Comparison of ENCODE assay signal across 11 mouse cellular contexts in the genomic region with DNA sequence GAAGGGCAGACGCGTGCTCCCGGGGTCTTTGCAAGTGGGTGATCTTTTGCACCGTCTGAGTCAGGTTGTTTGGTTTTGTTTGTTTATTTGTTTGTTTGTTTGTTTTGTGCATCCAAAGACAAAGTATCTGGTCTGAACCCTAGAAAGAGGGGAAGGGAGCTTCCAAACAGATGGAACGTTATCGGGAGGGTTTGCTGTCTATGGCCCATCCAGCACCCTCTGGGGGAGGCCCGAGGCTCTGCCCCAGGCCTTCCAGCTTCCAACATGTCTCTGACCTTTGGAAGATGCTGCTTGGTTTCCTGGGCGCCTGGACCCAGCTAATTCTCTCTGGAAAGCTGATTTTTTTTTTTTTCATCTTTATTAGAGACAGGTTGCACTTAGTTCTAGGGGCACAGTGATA. TPM values are rescaled to one million over a fixed set of nuclear protein-coding genes. Genes with fewer than 3 reads are reported as not detected.
DNase-seq lines count a peak whose midpoint lies in the region; ATAC-seq lines count a peak whose summit lies in the region.
"Had no signal": no experiment of that assay in that cellular context is flagged by ENCODE, and none has a peak within 500 bp of the region (broad histone marks: within the 10 kb centered on the region; RNA-seq: fewer than 3 reads in every experiment).

No protein-coding gene starts in this region.

- intact Hi-C loops in heart, postnatal 14 days (cut with DNase I): no loop called here

- no peak overlapping the region for H3K27ac ChIP-seq in heart, embryonic 12.5 days (ENCODE audit: poor library complexity, severe bottlenecking)
- no peak overlapping the region for H3K27ac ChIP-seq in hindbrain, embryonic 12.5 days
- H3K27ac ChIP-seq in midbrain, embryonic 14.5 days (replicated peaks; ENCODE audit: low read depth, low read length): no peak overlapping the region

- H3K9me3 ChIP-seq in heart, embryonic 12.5 days (replicated peaks): peaks cover 9% of the 10 kb centered on the region; the same call in 1 of the 2 replicates
- H3K9me3 ChIP-seq in hindbrain, embryonic 12.5 days (replicated peaks): peaks cover 6% of the 10 kb centered on the region; the same call in 1 of the 2 replicates
- H3K9me3 ChIP-seq in midbrain, embryonic 14.5 days (ENCODE audit: control insufficient read depth, low read length): peaks cover 3% of the 10 kb centered on the region; the same call in 1 of the 2 replicates

- H3K27me3 ChIP-seq in heart, embryonic 12.5 days (replicated peaks): peaks cover 60% of the 10 kb centered on the region
- H3K27me3 ChIP-seq in hindbrain, embryonic 12.5 days: peaks cover 37% of the 10 kb centered on the region
- H3K27me3 ChIP-seq in midbrain, embryonic 14.5 days (ENCODE audit: control insufficient read depth, insufficient read depth, low read length): peaks cover 12% of the 10 kb centered on the region; the same call in 1 of the 2 replicates

- WGBS in heart, embryonic 12.5 days: 21% methylated on average over 8 of the region's 8 CpGs
- 14% methylated on average over 8 of the region's 8 CpGs for WGBS in hindbrain, embryonic 12.5 days
- WGBS in midbrain, embryonic 14.5 days: 13% methylated on average over 8 of the region's 8 CpGs

- no peak overlapping the region for H3K9ac ChIP-seq in heart, embryonic 12.5 days
- 0 out of 2 replicates have a peak overlapping the region, but pooled peaks have one; percentile 75 for H3K9ac ChIP-seq in hindbrain, embryonic 12.5 days
- peak overlapping the region; percentile 67 for H3K9ac ChIP-seq in midbrain, embryonic 14.5 days (replicated peaks; ENCODE audit: low read length)

- no peak for DNase-seq in heart, postnatal 14 days
- DNase-seq in cerebellum, postnatal 25 days: peak; percentile 44 to 59
- no peak for DNase-seq in midbrain, embryonic 14.5 days
- no peak for DNase-seq in spleen, adult 12 weeks (ENCODE audit: low spot score)
- no peak for DNase-seq in adrenal gland, postnatal 25 days
- DNase-seq: adrenal gland, adult 8-10 months had no signal

- peak overlapping the region; percentile 75; the same call in 1 of the 2 replicates for H3K4me3 ChIP-seq in heart, embryonic 12.5 days
- peak overlapping the region; percentile 75 for H3K4me3 ChIP-seq in hindbrain, embryonic 12.5 days
- H3K4me3 ChIP-seq in midbrain, embryonic 14.5 days (replicated peaks; ENCODE audit: low read depth, low read length): peak overlapping the region; percentile 68

- H3K4me2 ChIP-seq in heart, embryonic 12.5 days: peak overlapping the region; percentile 98; the same call in 1 of the 2 replicates
- peak overlapping the region; percentile 99 for H3K4me2 ChIP-seq in hindbrain, embryonic 12.5 days (replicated peaks)
- H3K4me2 ChIP-seq in midbrain, embryonic 14.5 days (ENCODE audit: low read length): peak overlapping the region; percentile 93

- no peaks in the 10 kb centered on the region for H3K36me3 ChIP-seq in heart, embryonic 12.5 days
- no peaks in the 10 kb centered on the region for H3K36me3 ChIP-seq in hindbrain, embryonic 12.5 days
- H3K36me3 ChIP-seq in midbrain, embryonic 14.5 days (ENCODE audit: control insufficient read depth, insufficient read depth, low read length): no peaks in the 10 kb centered on the region

- H3K4me1 ChIP-seq in heart, embryonic 12.5 days (replicated peaks): peaks cover 7% of the 10 kb centered on the region
- H3K4me1 ChIP-seq in hindbrain, embryonic 12.5 days: peaks cover 20% of the 10 kb centered on the region
- H3K4me1 ChIP-seq in midbrain, embryonic 14.5 days (ENCODE audit: control insufficient read depth, insufficient read depth, low read length): no peaks in the 10 kb centered on the region; the same call in 1 of the 2 replicates

- ATAC-seq in heart, embryonic 12.5 days (ENCODE audit: insufficient number of reproducible peaks, low FRiP score): no peak
- ATAC-seq in hindbrain, embryonic 12.5 days (ENCODE audit: low FRiP score): no peak
- no peak for ATAC-seq in midbrain, embryonic 14.5 days (ENCODE audit: low FRiP score, low TSS enrichment)
- ATAC-seq in CD4-positive, CD25-positive, alpha-beta regulatory T cell, adult 4 months: no peak

RNA-seq across cellular contexts. Expression of gene Neurl1a, which starts 1.4 kb away (rescaled TPM):
- 2.3 and 2.8 TPM in 2 replicates for polyA plus RNA-seq in heart, embryonic 12.5 days (2016; fragmentation: Nextera tagmentation; extraction: Ambion mirVana)
- total RNA-seq in heart, postnatal 14 days (2021): 1 to 10 TPM in 1 of 2 experiments, under 1 TPM in 1; 0.69 to 1.0 TPM
- polyA plus RNA-seq in hindbrain, embryonic 12.5 days (2016; fragmentation: Nextera tagmentation; extraction: Ambion mirVana): 7.4 and 7.9 TPM in 2 replicates
- 9.6 and 11.4 TPM in 2 replicates for polyA plus RNA-seq in midbrain, embryonic 14.5 days (2014; fragmentation: Nextera tagmentation; extraction: Ambion mirVana)
- polyA plus RNA-seq in CD4-positive, CD25-positive, alpha-beta regulatory T cell, adult 4 months (2017; shearing (Covaris generic)): under 1 TPM; 0.20 to 0.47 TPM
- total RNA-seq in adrenal gland, postnatal 25 days (2021): 13.0 and 13.9 TPM in 2 replicates

RNA-seq across cellular contexts. Expression of gene Calhm3, which starts 22.4 kb away (rescaled TPM):
- not detected in 2 replicates for polyA plus RNA-seq in heart, embryonic 12.5 days (2016; fragmentation: Nextera tagmentation; extraction: Ambion mirVana)
- not detected for total RNA-seq in heart, postnatal 14 days (2021)
- not detected in 2 replicates for polyA plus RNA-seq in hindbrain, embryonic 12.5 days (2016; fragmentation: Nextera tagmentation; extraction: Ambion mirVana)
- polyA plus RNA-seq in midbrain, embryonic 14.5 days (2014; fragmentation: Nextera tagmentation; extraction: Ambion mirVana): not detected in 2 replicates
- not detected for polyA plus RNA-seq in CD4-positive, CD25-positive, alpha-beta regulatory T cell, adult 4 months (2017; shearing (Covaris generic))
- not detected in 2 replicates for total RNA-seq in adrenal gland, postnatal 25 days (2021)
- total RNA-seq: adrenal gland, adult 8-10 months; megakaryocyte-erythroid progenitor cell, adult 5-6 weeks had no signal
- polyA plus RNA-seq: large intestine, adult 2 months had no signal

RNA-seq across cellular contexts. Expression of gene Calhm1, which starts 36.0 kb away (rescaled TPM):
- polyA plus RNA-seq in heart, embryonic 12.5 days (2016; fragmentation: Nextera tagmentation; extraction: Ambion mirVana): not detected in 2 replicates
- total RNA-seq in heart, postnatal 14 days (2021): not detected
- not detected in 2 replicates for polyA plus RNA-seq in hindbrain, embryonic 12.5 days (2016; fragmentation: Nextera tagmentation; extraction: Ambion mirVana)
- polyA plus RNA-seq in midbrain, embryonic 14.5 days (2014; fragmentation: Nextera tagmentation; extraction: Ambion mirVana): not detected in 2 replicates
- not detected for polyA plus RNA-seq in CD4-positive, CD25-positive, alpha-beta regulatory T cell, adult 4 months (2017; shearing (Covaris generic))
- not detected in 2 replicates for total RNA-seq in adrenal gland, postnatal 25 days (2021)
- total RNA-seq: adrenal gland, adult 8-10 months; megakaryocyte-erythroid progenitor cell, adult 5-6 weeks had no signal
- polyA plus RNA-seq: large intestine, adult 2 months had no signal

RNA-seq across cellular contexts. Expression of gene Calhm2, which starts 41.9 kb away (rescaled TPM):
- 5.8 and 6.1 TPM in 2 replicates for polyA plus RNA-seq in heart, embryonic 12.5 days (2016; fragmentation: Nextera tagmentation; extraction: Ambion mirVana)
- 1 to 10 TPM; 4.1 to 5.2 TPM for total RNA-seq in heart, postnatal 14 days (2021)
- polyA plus RNA-seq in hindbrain, embryonic 12.5 days (2016; fragmentation: Nextera tagmentation; extraction: Ambion mirVana): 2.2 and 2.6 TPM in 2 replicates
- polyA plus RNA-seq in midbrain, embryonic 14.5 days (2014; fragmentation: Nextera tagmentation; extraction: Ambion mirVana): 0.45 and 0.49 TPM in 2 replicates
- 10 to 100 TPM; 13.0 to 27.1 TPM for polyA plus RNA-seq in CD4-positive, CD25-positive, alpha-beta regulatory T cell, adult 4 months (2017; shearing (Covaris generic))
- 5.5 TPM in 2 replicates for total RNA-seq in adrenal gland, postnatal 25 days (2021)

Comparison
In these comparisons a context has a peak if more than half of its experiments do, and no peak if none do; other contexts are left out.
1. DNase-seq: peak in cerebellum, postnatal 25 days (2 of 2); none in heart, postnatal 14 days (0 of 2), midbrain, embryonic 14.5 days (single experiment), spleen, adult 12 weeks (single experiment) and adrenal gland, postnatal 25 days (single experiment).
2. Peak in every context shown above with its lines, with median percentiles within 50 percentile points of each other: H3K4me2 ChIP-seq and H3K4me3 ChIP-seq.